Mouse (Mus musculus) heart, adult 10 weeks (tissue): ENCODE measurements around the gene Lmod1. TPM values are rescaled to one million over a fixed set of nuclear protein-coding genes. Genes with fewer than 3 reads are reported as not detected.

ENCODE experiments used
- polyA plus RNA-seq: library from polyadenylated mRNA; stranded (reverse); fragments of 350-450 nt; fragmentation: Illumina TruSeq; extraction: RNeasy Lipid Tissue Mini Kit (QIAGEN cat#74804); gene quantifications from one replicate; pipeline ENCODE4 v1.2.3, GENCODE M21; 2014; ENCODE audit warnings: low read depth, low replicate concordance

Lmod1 gene
- polyA plus RNA-seq, result 5.8 TPM

DNA sequence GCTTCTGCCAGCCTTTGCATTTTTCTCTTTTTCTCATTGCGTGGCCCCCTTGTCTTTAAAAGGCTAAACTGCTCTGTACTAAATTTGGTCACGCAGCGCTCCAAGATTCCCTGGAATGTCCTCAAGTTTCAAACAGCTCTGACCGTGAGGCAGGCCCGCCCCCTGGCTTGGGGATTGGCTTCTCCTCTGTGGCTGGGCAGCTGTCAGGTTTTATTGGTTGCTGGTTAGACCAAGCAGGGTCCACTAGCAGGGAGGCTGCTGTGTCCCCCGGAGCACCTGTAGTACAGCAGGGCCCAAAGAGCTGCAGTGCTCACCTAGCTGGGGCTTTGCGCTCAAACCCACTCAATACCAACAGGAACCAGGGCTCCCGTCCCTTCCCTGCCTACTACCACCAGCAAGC, at the start of gene Lmod1:
Gene Lmod1, plus strand, starts transcription at position 237 of the 400 bp plus-strand sequence.

DNA sequence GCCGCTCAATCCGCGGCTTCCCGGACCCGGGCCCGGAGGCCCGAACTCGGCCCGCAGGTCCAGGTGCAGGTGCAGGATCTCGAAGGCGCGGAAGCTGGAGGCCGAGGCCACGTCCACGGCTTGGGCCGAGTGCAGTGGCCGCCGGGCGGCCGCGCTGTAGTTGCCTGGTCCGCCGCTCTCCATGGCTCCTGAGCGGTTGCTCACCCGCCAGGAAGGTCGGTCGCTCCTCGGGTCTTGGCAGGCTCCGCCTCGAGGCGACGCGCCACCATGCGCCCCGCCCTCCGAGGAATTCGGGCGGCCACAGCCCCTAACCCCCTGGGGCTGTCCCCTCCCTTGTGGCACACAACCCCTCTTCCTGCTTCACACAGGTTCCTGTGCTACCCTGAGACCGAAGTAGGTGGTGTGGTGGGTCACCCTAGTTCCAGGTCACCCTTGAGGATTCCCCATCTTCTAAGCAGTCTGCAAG, 40.7 kb upstream of the Lmod1 start, which contains the start of gene Rnpep:
Gene Rnpep, minus strand, starts transcription at position 259 of the 466 bp plus-strand sequence.

DNA sequence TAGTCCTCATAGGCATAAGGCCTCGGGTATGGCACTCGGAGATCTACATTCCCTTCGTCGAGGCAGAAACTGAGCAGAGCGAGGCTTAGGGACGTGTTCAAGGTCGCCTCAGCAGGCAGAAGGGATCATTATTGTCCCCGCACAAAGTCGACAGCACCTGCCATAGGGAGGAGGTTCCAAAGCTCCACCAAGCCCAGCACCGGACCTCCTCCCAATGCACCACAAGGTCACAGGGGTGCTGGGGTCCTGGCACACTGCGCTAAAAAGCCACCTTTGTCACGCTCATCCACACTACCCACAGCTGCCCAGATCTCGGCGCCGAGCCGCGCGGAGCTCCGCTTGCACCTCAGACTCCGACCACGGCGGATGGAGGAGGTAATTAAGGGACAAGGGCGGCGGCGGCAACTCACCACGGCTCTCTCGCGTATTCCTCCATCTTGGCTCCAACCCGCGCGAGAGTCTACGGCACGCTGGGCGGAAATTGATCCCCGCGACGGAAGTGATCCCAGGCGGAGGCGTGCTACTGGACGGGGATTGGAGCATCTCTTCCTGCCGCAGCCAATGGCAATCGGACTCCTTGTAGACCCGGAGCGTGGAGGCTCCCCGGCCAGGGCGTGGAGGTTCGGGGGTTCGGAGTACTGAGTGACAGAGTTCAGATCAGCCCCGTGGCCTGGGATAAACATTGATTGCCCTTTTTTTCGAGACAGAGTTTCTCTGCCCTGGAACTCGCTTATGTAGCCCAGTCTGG, 11.1 kb upstream of the Lmod1 start, which contains the start of gene Timm17a:
Gene Timm17a, minus strand, starts transcription at position 495 of the 748 bp plus-strand sequence.

DNA sequence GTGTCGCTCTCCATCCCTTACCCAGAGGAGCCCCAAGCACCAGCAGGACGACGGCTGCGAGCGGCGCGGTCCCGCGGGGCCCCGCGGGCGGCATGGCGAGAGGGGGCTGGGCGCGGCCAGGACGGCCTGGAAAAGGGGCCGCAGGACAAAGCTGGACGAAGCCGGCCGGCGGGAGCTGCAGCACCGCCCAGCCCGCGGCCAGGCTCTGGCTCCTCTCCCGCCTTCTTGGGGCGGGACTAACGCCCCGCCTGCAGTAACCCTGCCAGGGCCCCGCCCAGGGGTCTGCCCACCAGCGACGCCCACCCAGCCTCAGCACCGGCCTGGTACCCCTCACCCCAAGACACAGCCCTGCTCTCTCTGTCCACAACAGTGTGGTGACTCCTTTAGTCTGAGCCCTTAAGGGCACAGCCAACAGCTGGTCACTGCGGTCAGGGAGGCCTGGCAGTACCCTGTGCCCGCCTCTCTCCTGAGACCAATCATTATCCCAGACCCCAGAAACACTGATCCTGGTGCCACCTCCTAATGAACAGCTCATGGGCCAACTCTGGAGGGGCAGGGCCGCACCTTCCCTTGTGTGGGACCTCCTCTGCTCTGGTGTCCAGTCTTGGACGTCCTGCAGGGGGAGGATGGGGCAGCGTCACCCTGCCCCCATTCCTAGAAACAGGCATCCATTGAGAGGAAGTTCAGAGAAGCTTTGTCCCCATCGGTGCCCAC, 50.4 kb downstream of the Lmod1 start, which contains the start of gene Shisa4:
Gene Shisa4, minus strand, starts transcription at position 370 of the 714 bp plus-strand sequence.

Other genes starting within 250 kb of the Lmod1 start
- 24.1 TPM for gene Lgr6, start 219.5 kb upstream of the Lmod1 start, polyA plus RNA-seq
- gene Ptpn7, start 192.1 kb upstream of the Lmod1 start, polyA plus RNA-seq, result 0.86 TPM
- gene Arl8a, start 178.0 kb upstream of the Lmod1 start, polyA plus RNA-seq, result 28.0 TPM
- gene Gpr37l1, start 157.1 kb upstream of the Lmod1 start, polyA plus RNA-seq, result 1.2 TPM
- gene Elf3, start 66.2 kb upstream of the Lmod1 start, polyA plus RNA-seq, result not detected
- 30.7 TPM for gene Rnpep, start 40.7 kb upstream of the Lmod1 start, polyA plus RNA-seq
- gene Timm17a, start 11.0 kb upstream of the Lmod1 start, polyA plus RNA-seq, result 236 TPM
- 7.9 TPM for gene Shisa4, start 50.4 kb downstream of the Lmod1 start, polyA plus RNA-seq
- 23.4 TPM for gene Ipo9, start 105.7 kb downstream of the Lmod1 start, polyA plus RNA-seq